Comparison of ENCODE assay signal across 10 mouse cellular contexts in the genomic region with DNA sequence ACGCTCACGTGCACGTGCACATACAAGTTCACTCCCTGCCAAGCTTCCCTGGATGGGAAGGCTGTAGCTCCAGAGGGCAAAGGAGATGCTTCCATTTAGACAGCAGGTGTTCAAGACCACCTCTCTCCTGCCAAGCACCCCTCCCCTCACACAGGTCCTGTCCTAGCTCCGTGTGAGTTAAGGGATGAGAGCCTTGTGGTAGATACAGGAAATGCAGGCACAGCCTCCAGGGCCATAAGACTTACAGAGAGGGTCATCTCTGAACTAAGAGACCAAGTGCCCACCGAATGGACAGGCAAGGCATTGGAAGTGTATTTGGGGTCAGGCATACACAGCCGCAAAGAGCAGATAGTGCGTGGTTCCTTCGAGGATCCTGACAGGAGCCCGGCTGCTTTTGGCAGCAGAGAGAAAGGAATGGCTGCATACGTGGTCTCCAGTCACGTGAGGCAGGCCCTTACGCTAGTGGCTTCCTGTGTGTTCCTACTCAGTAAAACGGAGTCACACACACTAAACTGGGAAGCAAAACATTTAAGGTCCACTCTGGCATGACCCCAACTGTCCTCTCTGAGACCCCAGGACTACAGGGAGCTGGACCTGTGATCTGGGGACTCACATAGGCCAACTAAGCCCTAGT. TPM values are rescaled to one million over a fixed set of nuclear protein-coding genes. Genes with fewer than 3 reads are reported as not detected.
DNase-seq lines count a peak whose midpoint lies in the region; ATAC-seq and TF ChIP-seq lines count a peak whose summit lies in the region.
"Had no signal": no experiment of that assay in that cellular context is flagged by ENCODE, and none has a peak within 500 bp of the region (broad histone marks: within the 10 kb centered on the region; RNA-seq: fewer than 3 reads in every experiment).

No protein-coding gene starts in this region.

- ATAC-seq in embryonic facial prominence, embryonic 11.5 days (replicated peaks; ENCODE audit: insufficient number of reproducible peaks, low FRiP score, low TSS enrichment, low read depth) = no peak
- ATAC-seq in intestine, embryonic 15.5 days = no peak
- no peak for ATAC-seq in neural tube, embryonic 12.5 days (ENCODE audit: low FRiP score, low read depth)
- no peak for ATAC-seq in frontal cortex, adult (ENCODE audit: low TSS enrichment)

- H3K9ac ChIP-seq in embryonic facial prominence, embryonic 11.5 days (replicated peaks; ENCODE audit: low read length) = peak overlapping the region; percentile 40
- 0 out of 2 replicates have a peak overlapping the region, but pooled peaks have one; percentile 30 for H3K9ac ChIP-seq in intestine, embryonic 15.5 days
- H3K9ac ChIP-seq in neural tube, embryonic 12.5 days = 0 out of 2 replicates have a peak overlapping the region, but pooled peaks have one; percentile 13

- DNase-seq in layer of hippocampus, adult 2 months (ENCODE audit: low spot score in 2 of 2) = no peak
- no peak for DNase-seq in layer of hippocampus, adult 9-10 months (ENCODE audit: low spot score)
- no peak for DNase-seq in embryonic facial prominence, embryonic 11.5 days (ENCODE audit: low spot score)
- DNase-seq in left cerebral cortex, postnatal 36 days (ENCODE audit: low spot score in 2 of 2) = no peak
- DNase-seq in spleen, adult 18-20 months = no peak

- H3K36me3 ChIP-seq in embryonic facial prominence, embryonic 11.5 days (replicated peaks; ENCODE audit: control insufficient read depth, insufficient read depth, low read depth, low read length) = no peaks in the 10 kb centered on the region
- no peaks in the 10 kb centered on the region for H3K36me3 ChIP-seq in intestine, embryonic 15.5 days
- H3K36me3 ChIP-seq in neural tube, embryonic 12.5 days = no peaks in the 10 kb centered on the region

- H3K4me2 ChIP-seq in embryonic facial prominence, embryonic 11.5 days (ENCODE audit: low read depth, low read length) = peak overlapping the region; percentile 42
- peak overlapping the region; percentile 63 for H3K4me2 ChIP-seq in intestine, embryonic 15.5 days (replicated peaks)
- peak overlapping the region; percentile 54 for H3K4me2 ChIP-seq in neural tube, embryonic 12.5 days (replicated peaks)

- H3K27me3 ChIP-seq in embryonic facial prominence, embryonic 11.5 days (ENCODE audit: control insufficient read depth, insufficient read depth, low read length) = no peaks in the 10 kb centered on the region
- H3K27me3 ChIP-seq in intestine, embryonic 15.5 days (replicated peaks) = no peaks in the 10 kb centered on the region
- no peaks in the 10 kb centered on the region for H3K27me3 ChIP-seq in neural tube, embryonic 12.5 days (replicated peaks)

- H3K9me3 ChIP-seq in embryonic facial prominence, embryonic 11.5 days (replicated peaks; ENCODE audit: control insufficient read depth, low read length) = no peaks in the 10 kb centered on the region
- no peaks in the 10 kb centered on the region for H3K9me3 ChIP-seq in intestine, embryonic 15.5 days
- H3K9me3 ChIP-seq in neural tube, embryonic 12.5 days = no peaks in the 10 kb centered on the region

- no peak overlapping the region for H3K4me3 ChIP-seq in layer of hippocampus, adult 2 months
- H3K4me3 ChIP-seq in embryonic facial prominence, embryonic 11.5 days (ENCODE audit: low read depth, low read length) = no peak overlapping the region
- 0 out of 2 replicates have a peak overlapping the region, but pooled peaks have one; percentile 29 for H3K4me3 ChIP-seq in intestine, embryonic 15.5 days (replicated peaks)
- peak overlapping the region; percentile 15; the same call in 1 of the 2 replicates for H3K4me3 ChIP-seq in neural tube, embryonic 12.5 days

- no peaks in the 10 kb centered on the region for H3K4me1 ChIP-seq in embryonic facial prominence, embryonic 11.5 days (ENCODE audit: control insufficient read depth, insufficient read depth, low read length)
- H3K4me1 ChIP-seq in intestine, embryonic 15.5 days (replicated peaks) = peaks cover 16% of the 10 kb centered on the region
- H3K4me1 ChIP-seq in neural tube, embryonic 12.5 days = peaks cover 6% of the 10 kb centered on the region; the same call in 1 of the 2 replicates

- WGBS in embryonic facial prominence, embryonic 11.5 days = 78% methylated on average over 13 of the region's 13 CpGs
- WGBS in intestine, embryonic 15.5 days = 78% methylated on average over 13 of the region's 13 CpGs
- 77% methylated on average over 13 of the region's 13 CpGs for WGBS in neural tube, embryonic 12.5 days

- H3K27ac ChIP-seq in layer of hippocampus, adult 2 months = peak overlapping the region; percentile 83
- no peak overlapping the region for H3K27ac ChIP-seq in embryonic facial prominence, embryonic 11.5 days (replicated peaks; ENCODE audit: low read depth, low read length)
- H3K27ac ChIP-seq in intestine, embryonic 15.5 days = peak overlapping the region; percentile 82
- no peak overlapping the region; the same call in 1 of the 2 replicates for H3K27ac ChIP-seq in neural tube, embryonic 12.5 days

- no peak for TF ChIP-seq CTCF in layer of hippocampus, adult 2 months (conservative IDR thresholded peaks at IDR 0.05)

- intact Hi-C loops in left cerebral cortex, postnatal 36 days (cut with DNase I) = no loop called here

RNA-seq across cellular contexts. Expression of gene Krt8, which starts 20.9 kb away (rescaled TPM):
- total RNA-seq in layer of hippocampus, adult 2 months (2021) = under 1 TPM in 1 of 2 experiments, not detected in 1; 0.26 TPM
- 47.9 and 53.4 TPM in 2 replicates for polyA plus RNA-seq in embryonic facial prominence, embryonic 11.5 days (2014; fragmentation: Nextera tagmentation; extraction: Ambion mirVana)
- 775 and 835 TPM in 2 replicates for polyA plus RNA-seq in intestine, embryonic 15.5 days (2015; fragmentation: Nextera tagmentation; extraction: Ambion mirVana)
- 5.4 and 6.8 TPM in 2 replicates for polyA plus RNA-seq in neural tube, embryonic 12.5 days (2016; fragmentation: Nextera tagmentation; extraction: Ambion mirVana)
- total RNA-seq in left cerebral cortex, postnatal 36 days (2021) = not detected
- polyA plus RNA-seq: activated CD4-positive, CD25-positive, alpha-beta regulatory T cell, adult 4 months had no signal

RNA-seq across cellular contexts. Expression of gene Krt78, which starts 29.3 kb away (rescaled TPM):
- total RNA-seq in layer of hippocampus, adult 2 months (2021) = not detected
- polyA plus RNA-seq in embryonic facial prominence, embryonic 11.5 days (2014; fragmentation: Nextera tagmentation; extraction: Ambion mirVana) = 0.10 TPM in 1 of 2 replicates, not detected in the other
- 0.05 and 0.25 TPM in 2 replicates for polyA plus RNA-seq in intestine, embryonic 15.5 days (2015; fragmentation: Nextera tagmentation; extraction: Ambion mirVana)
- 0.05 TPM in 1 of 2 replicates, not detected in the other for polyA plus RNA-seq in neural tube, embryonic 12.5 days (2016; fragmentation: Nextera tagmentation; extraction: Ambion mirVana)
- not detected for total RNA-seq in left cerebral cortex, postnatal 36 days (2021)
- polyA plus RNA-seq: activated CD4-positive, CD25-positive, alpha-beta regulatory T cell, adult 4 months had no signal

RNA-seq across cellular contexts. Expression of gene Krt79, which starts 43.3 kb away (rescaled TPM):
- not detected for total RNA-seq in layer of hippocampus, adult 2 months (2021)
- polyA plus RNA-seq in embryonic facial prominence, embryonic 11.5 days (2014; fragmentation: Nextera tagmentation; extraction: Ambion mirVana) = 0.35 TPM in 1 of 2 replicates, not detected in the other
- polyA plus RNA-seq in intestine, embryonic 15.5 days (2015; fragmentation: Nextera tagmentation; extraction: Ambion mirVana) = 0.13 and 0.15 TPM in 2 replicates
- polyA plus RNA-seq in neural tube, embryonic 12.5 days (2016; fragmentation: Nextera tagmentation; extraction: Ambion mirVana) = 0.18 TPM in 1 of 2 replicates, not detected in the other
- total RNA-seq in left cerebral cortex, postnatal 36 days (2021) = not detected
- polyA plus RNA-seq: activated CD4-positive, CD25-positive, alpha-beta regulatory T cell, adult 4 months; erythroblast, embryonic 14.5 days had no signal

RNA-seq across cellular contexts. Expression of gene Krt18, which starts 44.5 kb away (rescaled TPM):
- under 1 TPM; 0.32 to 0.67 TPM for total RNA-seq in layer of hippocampus, adult 2 months (2021)
- polyA plus RNA-seq in embryonic facial prominence, embryonic 11.5 days (2014; fragmentation: Nextera tagmentation; extraction: Ambion mirVana) = 57.9 and 75.1 TPM in 2 replicates
- polyA plus RNA-seq in intestine, embryonic 15.5 days (2015; fragmentation: Nextera tagmentation; extraction: Ambion mirVana) = 263 and 305 TPM in 2 replicates
- 4.1 and 4.2 TPM in 2 replicates for polyA plus RNA-seq in neural tube, embryonic 12.5 days (2016; fragmentation: Nextera tagmentation; extraction: Ambion mirVana)
- total RNA-seq in left cerebral cortex, postnatal 36 days (2021) = under 1 TPM in 1 of 2 experiments, not detected in 1; 0.22 TPM
- polyA plus RNA-seq: activated CD4-positive, CD25-positive, alpha-beta regulatory T cell, adult 4 months had no signal

RNA-seq across cellular contexts. Expression of gene Krt4, which starts 58.9 kb away (rescaled TPM):
- total RNA-seq in layer of hippocampus, adult 2 months (2021) = not detected
- not detected in 2 replicates for polyA plus RNA-seq in embryonic facial prominence, embryonic 11.5 days (2014; fragmentation: Nextera tagmentation; extraction: Ambion mirVana)
- polyA plus RNA-seq in intestine, embryonic 15.5 days (2015; fragmentation: Nextera tagmentation; extraction: Ambion mirVana) = 0.85 and 1.2 TPM in 2 replicates
- polyA plus RNA-seq in neural tube, embryonic 12.5 days (2016; fragmentation: Nextera tagmentation; extraction: Ambion mirVana) = not detected in 2 replicates
- total RNA-seq in left cerebral cortex, postnatal 36 days (2021) = not detected
- polyA plus RNA-seq: activated CD4-positive, CD25-positive, alpha-beta regulatory T cell, adult 4 months; erythroblast, embryonic 14.5 days had no signal

Comparison
In these comparisons a context has a peak if more than half of its experiments do, and no peak if none do; other contexts are left out.
1. H3K27ac ChIP-seq: peak in layer of hippocampus, adult 2 months (single experiment) and intestine, embryonic 15.5 days (single experiment); none in embryonic facial prominence, embryonic 11.5 days (single experiment) and neural tube, embryonic 12.5 days (single experiment).
2. H3K4me3 ChIP-seq: peak in intestine, embryonic 15.5 days (single experiment) and neural tube, embryonic 12.5 days (single experiment); none in layer of hippocampus, adult 2 months (single experiment) and embryonic facial prominence, embryonic 11.5 days (single experiment).
3. RNA of gene Krt8, which starts 20.9 kb away (polyA plus RNA-seq): 775 to 835 TPM in intestine, embryonic 15.5 days; 47.9 to 53.4 TPM in embryonic facial prominence, embryonic 11.5 days and 5.4 to 6.8 TPM in neural tube, embryonic 12.5 days; every median in the first group is over 10 times any median in the second.
4. Peak in every context shown above with its lines, with median percentiles within 50 percentile points of each other: H3K4me2 ChIP-seq and H3K9ac ChIP-seq.